Mouse (Mus musculus) neural tube, embryonic 15.5 days (tissue): ENCODE results near the gene Pirb. TPM values are rescaled to one million over a fixed set of nuclear protein-coding genes. Genes with fewer than 3 reads are reported as not detected.
"Not testable (repeated sequence)": the region's sequence is repeated elsewhere in the genome, so short reads cannot be mapped to it uniquely, and the experiment has no call there.

Experiments
- ATAC-seq: fragments of 200-750 bp; cut with Nextera tagmentation; 2 replicates; pipeline ENCODE4 v1.8.0; 2017; ENCODE audit warnings: mild to moderate bottlenecking, moderate TSS enrichment, moderate library complexity; ENCODE audit not compliant: low FRiP score
- H3K27ac ChIP-seq: fragments of 300-500 bp; sonication (generic); replicated peaks from 2 replicates; pipeline ENCODE4 v1.5.1; 2015; ENCODE audit warnings: mild to moderate bottlenecking, inconsistent platforms
- H3K27me3 ChIP-seq: fragments of 300-500 bp; sonication (generic); replicated peaks from 2 replicates; pipeline ENCODE4 v1.6.1; 2015; ENCODE audit warnings: inconsistent platforms
- H3K36me3 ChIP-seq: fragments of 300-500 bp; sonication (generic); 2 replicates; pipeline ENCODE4 v1.6.1; 2015; ENCODE audit warnings: inconsistent platforms
- H3K4me1 ChIP-seq: fragments of 300-500 bp; sonication (generic); 2 replicates; pipeline ENCODE4 v1.6.1; 2015; ENCODE audit warnings: inconsistent platforms
- H3K4me2 ChIP-seq: fragments of 300-500 bp; sonication (generic); 2 replicates; pipeline ENCODE4 v1.6.1; 2015; ENCODE audit warnings: inconsistent platforms, mild to moderate bottlenecking, moderate library complexity
- H3K4me3 ChIP-seq: fragments of 300-500 bp; sonication (generic); replicated peaks from 2 replicates; pipeline ENCODE4 v1.5.1; 2015; ENCODE audit warnings: mild to moderate bottlenecking, inconsistent platforms
- H3K9ac ChIP-seq: fragments of 300-500 bp; sonication (generic); replicated peaks from 2 replicates; pipeline ENCODE4 v1.6.1; 2015; ENCODE audit warnings: mild to moderate bottlenecking, inconsistent platforms
- H3K9me3 ChIP-seq: fragments of 300-500 bp; sonication (generic); replicated peaks from 2 replicates; pipeline ENCODE4 v1.6.1; 2016; ENCODE audit warnings: inconsistent platforms
- WGBS: fragments of 180-500 bp; shearing (Covaris S2); methylation state at CpG from one replicate; pipeline ENCODE4 v1.1.7; 2015; ENCODE audit warnings: mixed read lengths; 5-methylcytosine and 5-hydroxymethylcytosine counted together
- polyA plus RNA-seq: library from polyadenylated mRNA; unstranded; fragments of >200 nt; fragmentation: Nextera tagmentation; extraction: Ambion mirVana; gene quantifications from 2 replicates; pipeline ENCODE4 v1.2.1, GENCODE M21; 2015

Pirb gene
- polyA plus RNA-seq: 0.51 and 0.83 TPM in 2 replicates

GRCm38 (mm10) chr7:3720268-3720667, at the start of gene Pirb:
Gene Pirb, minus strand, starts transcription at chr7:3720391.
- not testable (repeated sequence) for ATAC-seq, H3K9me3 ChIP-seq, H3K27me3 ChIP-seq, H3K9ac ChIP-seq, H3K4me3 ChIP-seq, H3K4me1 ChIP-seq, H3K4me2 ChIP-seq, H3K27ac ChIP-seq, H3K36me3 ChIP-seq
- 50% methylated on average over 1 of the region's 3 CpGs for WGBS

- H3K9me3 ChIP-seq, H3K9ac ChIP-seq, ATAC-seq, H3K4me3 ChIP-seq, H3K27ac ChIP-seq, H3K27me3 ChIP-seq, H3K4me1 ChIP-seq, H3K4me2 ChIP-seq, H3K36me3 ChIP-seq: not testable (repeated sequence)
- no CpG with 5 or more reads among the region's 1 CpGs for WGBS
Measured at GRCm38 (mm10) chr7:3732675-3733074, 12.5 kb upstream of the Pirb start.

DNA sequence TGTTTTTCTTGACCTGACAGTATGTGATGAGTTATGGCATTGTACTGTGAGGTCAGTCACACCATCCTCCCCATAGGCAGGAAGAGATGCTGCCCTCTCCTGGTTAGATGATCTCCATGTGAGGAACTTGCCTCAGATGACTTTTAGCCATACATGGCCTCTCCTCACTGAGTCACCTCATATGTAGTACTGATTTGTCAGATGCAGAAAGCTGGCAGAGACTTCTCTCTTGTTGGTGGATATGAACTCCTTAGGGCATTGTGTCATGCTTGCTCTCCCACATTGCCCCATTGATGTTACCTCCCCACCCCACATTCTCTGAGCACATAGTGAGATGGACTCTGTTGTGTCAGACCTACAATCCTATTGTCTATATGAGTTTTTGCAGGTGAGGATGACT, 5.3 kb upstream of the Pirb start:
- not testable (repeated sequence) for H3K36me3 ChIP-seq, ATAC-seq, H3K27ac ChIP-seq, H3K27me3 ChIP-seq, H3K9me3 ChIP-seq, H3K9ac ChIP-seq, H3K4me1 ChIP-seq, H3K4me3 ChIP-seq, H3K4me2 ChIP-seq

GRCm38 (mm10) chr7:3715249-3715648, 4.9 kb downstream of the Pirb start:
- no peaks in the 10 kb centered on the region for H3K27me3 ChIP-seq
- ATAC-seq: no peak
- 62% methylated on average over 1 of the region's 1 CpGs for WGBS

DNA sequence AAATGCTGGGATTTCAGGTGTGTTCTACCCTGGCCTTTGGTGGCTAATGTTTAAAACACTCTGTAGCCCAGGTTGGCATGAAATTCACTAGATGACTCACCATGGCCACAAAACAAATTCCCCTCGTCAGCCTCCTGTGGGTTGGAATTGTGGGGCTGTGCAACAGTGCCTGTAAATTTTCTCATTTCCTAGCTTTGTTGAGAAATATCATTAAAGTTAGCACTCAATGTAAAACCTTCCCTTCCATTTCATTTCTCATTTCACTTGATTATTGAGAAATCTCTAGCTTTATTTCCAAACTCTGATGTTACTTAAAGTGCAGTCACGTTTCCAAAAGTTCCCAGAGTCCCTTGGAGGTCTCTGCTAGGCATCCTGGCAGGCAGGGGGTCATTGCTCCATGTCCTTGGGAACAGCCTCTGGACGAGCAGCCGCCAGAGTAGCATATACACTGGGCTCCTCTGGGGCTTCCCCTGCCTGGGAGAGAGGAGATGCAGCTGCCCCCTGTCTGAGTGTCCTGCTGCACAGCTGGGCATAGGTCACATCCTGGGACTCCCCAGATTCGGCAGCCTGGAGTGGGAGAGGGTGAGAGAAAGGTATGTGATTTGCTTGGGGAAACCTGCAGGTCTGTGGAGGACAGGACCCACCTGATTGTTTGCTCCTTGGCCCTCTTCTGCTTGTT, 7.8 kb downstream of the Pirb start:
- no peak overlapping the region for H3K27ac ChIP-seq
- WGBS: 38% methylated on average over 5 of the region's 5 CpGs
- H3K4me2 ChIP-seq: no peak overlapping the region
- H3K27me3 ChIP-seq: no peaks in the 10 kb centered on the region
- H3K9me3 ChIP-seq: no peaks in the 10 kb centered on the region
- H3K4me1 ChIP-seq: no peaks in the 10 kb centered on the region
- peaks cover 8% of the 10 kb centered on the region; the same call in 1 of the 2 replicates for H3K36me3 ChIP-seq
- H3K4me3 ChIP-seq: no peak overlapping the region
- ATAC-seq: no peak
- H3K9ac ChIP-seq: no peak overlapping the region

More at GRCm38 (mm10) chr7:3715249-3715648, 4.9 kb downstream of the Pirb start:
- Histone ChIP-seq H3K4me3 (no peak overlapping the region), H3K4me2 (no peak overlapping the region), H3K4me1 (no peaks in the 10 kb centered on the region), H3K36me3 (no peaks in the 10 kb centered on the region), H3K9me3 (no peaks in the 10 kb centered on the region), H3K27ac (no peak overlapping the region), H3K9ac (no peak overlapping the region)

GRCm38 (mm10) chr7:3709000-3709399, 11.2 kb downstream of the Pirb start:
- H3K9me3 ChIP-seq: no peaks in the 10 kb centered on the region

DNA sequence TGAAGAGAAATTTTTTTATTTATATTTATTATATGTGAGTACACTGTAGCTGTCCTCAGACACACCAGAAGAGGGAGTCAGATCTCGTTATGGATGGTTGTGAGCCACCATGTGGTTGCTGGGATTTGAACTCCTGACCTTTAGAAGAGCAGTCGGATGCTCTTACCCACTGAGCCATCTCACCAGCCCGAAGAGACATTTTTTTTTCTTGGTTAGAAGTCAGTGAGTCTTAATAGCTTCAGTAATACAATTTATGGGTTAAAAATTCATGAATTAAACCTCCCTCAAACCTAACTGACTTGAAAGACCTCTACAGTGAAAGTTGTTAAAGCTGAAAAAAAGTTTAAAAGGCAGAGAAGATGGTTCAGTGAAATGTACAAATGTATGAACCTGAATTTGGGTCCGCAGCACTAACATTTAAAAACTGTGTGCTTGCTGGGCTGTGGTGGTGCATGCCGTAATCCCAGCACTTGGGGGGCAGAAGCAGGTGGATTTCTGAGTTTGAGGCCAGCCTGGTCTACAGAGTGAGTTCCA, 11.7 kb downstream of the Pirb start:
- H3K4me1 ChIP-seq: peaks cover 23% of the 10 kb centered on the region
- not testable (repeated sequence) for H3K27ac ChIP-seq, H3K9me3 ChIP-seq, ATAC-seq, H3K9ac ChIP-seq, H3K27me3 ChIP-seq, H3K4me2 ChIP-seq, H3K4me3 ChIP-seq
- peaks cover 22% of the 10 kb centered on the region for H3K36me3 ChIP-seq
- 36% methylated on average over 5 of the region's 5 CpGs for WGBS

More at GRCm38 (mm10) chr7:3709000-3709399, 11.2 kb downstream of the Pirb start:
- Histone ChIP-seq H3K27ac (no peak overlapping the region), H3K4me1 (peaks cover 23% of the 10 kb centered on the region), H3K9ac (no peak overlapping the region), H3K4me3 (no peak overlapping the region), H3K27me3 (no peaks in the 10 kb centered on the region), H3K36me3 (peaks cover 22% of the 10 kb centered on the region), H3K4me2 (no peak overlapping the region)
- WGBS: 85% methylated on average over 1 of the region's 1 CpGs
- ATAC-seq: no peak

DNA sequence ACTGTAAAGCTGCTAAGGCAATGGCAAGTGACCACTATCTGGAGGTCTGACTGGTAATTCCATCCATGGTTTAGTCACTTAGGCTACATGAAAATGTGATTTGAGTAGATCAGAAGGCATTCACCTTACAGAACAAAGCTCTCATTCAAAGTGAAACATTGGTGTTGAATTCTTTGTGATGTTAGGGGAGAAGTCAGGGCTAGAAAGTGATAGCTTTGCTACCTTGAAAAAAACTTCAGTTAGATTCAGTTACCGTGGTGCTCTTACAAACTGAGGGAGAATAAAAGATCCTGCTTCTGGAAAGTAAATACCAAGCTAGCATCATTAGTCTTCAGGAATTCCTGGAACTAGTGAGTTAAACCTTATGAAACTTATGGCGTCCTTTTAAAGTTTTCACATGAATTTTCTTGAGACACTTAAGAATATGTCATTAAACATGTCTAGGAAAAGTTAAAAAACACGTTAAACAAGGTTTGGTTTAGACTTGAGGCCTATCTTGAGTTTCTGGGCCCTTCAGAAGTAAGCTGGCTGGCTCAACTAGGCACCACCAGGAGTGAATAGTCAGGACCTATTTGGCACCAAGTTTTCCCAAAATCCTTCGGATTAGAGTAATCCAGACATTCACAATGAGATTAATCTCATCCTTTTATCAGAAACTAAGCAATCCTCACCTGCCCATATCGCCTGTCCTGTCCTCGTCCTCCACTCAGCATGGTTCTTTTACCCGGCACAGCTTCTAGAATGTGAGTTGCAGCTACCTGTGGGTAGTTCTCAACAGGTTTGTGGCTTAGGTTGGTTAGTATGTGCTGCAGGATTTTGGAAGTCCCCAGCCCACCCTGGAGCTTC, 12.4 kb downstream of the Pirb start:
- Histone ChIP-seq H3K27ac (no peak overlapping the region), H3K9ac (no peak overlapping the region), H3K9me3 (no peaks in the 10 kb centered on the region), H3K4me2 (no peak overlapping the region), H3K36me3 (peaks cover 22% of the 10 kb centered on the region), H3K4me3 (no peak overlapping the region), H3K4me1 (peaks cover 23% of the 10 kb centered on the region), H3K27me3 (no peaks in the 10 kb centered on the region)
- WGBS: 23% methylated on average over 7 of the region's 7 CpGs
- no peak for ATAC-seq

- H3K27me3 ChIP-seq: no peaks in the 10 kb centered on the region
- H3K4me3 ChIP-seq: no peak overlapping the region
- ATAC-seq: no peak
- H3K36me3 ChIP-seq: peaks cover 22% of the 10 kb centered on the region
- peaks cover 23% of the 10 kb centered on the region for H3K4me1 ChIP-seq
- WGBS: 59% methylated on average over 4 of the region's 4 CpGs
- peak overlapping the region; percentile 78; the same call in 1 of the 2 replicates for H3K4me2 ChIP-seq
- no peaks in the 10 kb centered on the region for H3K9me3 ChIP-seq
- 0 out of 2 replicates have a peak overlapping the region, but pooled peaks have one; percentile 10 for H3K9ac ChIP-seq
- H3K27ac ChIP-seq: no peak overlapping the region
Measured at GRCm38 (mm10) chr7:3707027-3707426, 13.2 kb downstream of the Pirb start.

GRCm38 (mm10) chr7:3706343-3706934, 13.8 kb downstream of the Pirb start:
- H3K36me3 ChIP-seq: peaks cover 27% of the 10 kb centered on the region
- H3K9ac ChIP-seq: peak overlapping the region; percentile 74; the same call in 1 of the 2 replicates
- peak overlapping the region; percentile 78 for H3K4me2 ChIP-seq
- H3K4me3 ChIP-seq: peak overlapping the region; percentile 77
- H3K4me1 ChIP-seq: peaks cover 23% of the 10 kb centered on the region
- WGBS: 50% methylated on average over 11 of the region's 11 CpGs
- no peaks in the 10 kb centered on the region for H3K9me3 ChIP-seq
- no peak for ATAC-seq
- no peaks in the 10 kb centered on the region for H3K27me3 ChIP-seq
- no peak overlapping the region for H3K27ac ChIP-seq

DNA sequence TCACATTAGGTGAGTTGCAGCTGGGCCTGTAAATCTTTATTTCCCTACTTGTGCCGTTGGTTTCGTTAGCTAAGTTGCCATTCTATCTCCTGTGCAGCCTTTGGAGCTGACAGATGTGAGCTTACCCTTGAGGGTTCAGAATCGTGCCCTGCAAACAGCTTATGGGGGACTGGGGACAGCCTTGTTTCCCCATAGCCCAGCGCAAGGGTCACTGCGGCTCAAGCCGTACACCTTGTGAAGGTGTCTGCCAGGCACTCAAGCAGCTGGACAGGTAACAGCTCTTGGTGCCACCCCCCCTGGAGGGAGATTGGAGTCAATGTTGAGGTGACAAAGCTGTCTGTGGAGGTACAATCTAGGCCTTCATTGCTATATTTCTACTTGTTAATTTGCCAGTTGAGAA, 14.3 kb downstream of the Pirb start:
- ATAC-seq: no peak
- no peaks in the 10 kb centered on the region for H3K9me3 ChIP-seq
- peak overlapping the region; percentile 77 for H3K4me3 ChIP-seq
- peak overlapping the region; percentile 78 for H3K4me2 ChIP-seq
- peaks cover 23% of the 10 kb centered on the region for H3K4me1 ChIP-seq
- no peaks in the 10 kb centered on the region for H3K27me3 ChIP-seq
- no peak overlapping the region for H3K27ac ChIP-seq
- WGBS: 33% methylated on average over 6 of the region's 6 CpGs
- peaks cover 30% of the 10 kb centered on the region for H3K36me3 ChIP-seq
- H3K9ac ChIP-seq: peak overlapping the region; percentile 74
